Mouse (Mus musculus): Measurements from ENCODE around the gene Il17rc. TPM values are rescaled to one million over a fixed set of nuclear protein-coding genes. Genes with fewer than 3 reads are reported as not detected.
A peak's percentile ranks its signal among the peaks of the same experiment; 100 is the strongest.

The Il17rc gene
- total RNA-seq, 2 experiments from 2014 or later, result 4.2 to 4.7 TPM

GRCm38 (mm10) chr6:113438721-113439430 lies 32.4 kb upstream of the Il17rc start:
- no peak for DNase-seq
- Histone ChIP-seq H3K27ac (no peak overlapping the region), H3K4me3 (no peak overlapping the region)
- intact Hi-C loops (cut with DNase I), result no loop called here
- TF ChIP-seq CTCF (IDR thresholded peaks at IDR 0.05), result no peak

GRCm38 (mm10) chr6:113440686-113441085 lies 30.5 kb upstream of the Il17rc start:
- no peak overlapping the region for H3K27ac ChIP-seq
- DNase-seq, result no peak
- TF ChIP-seq CTCF (IDR thresholded peaks at IDR 0.05), result no peak
- intact Hi-C loops (cut with DNase I), result loop anchor here (1.0 to 5.0 kb wide), 3 partner anchors 29 to 242 kb away; partner anchors contain the start of gene Creld1
- H3K4me3 ChIP-seq, result no peak overlapping the region

DNA sequence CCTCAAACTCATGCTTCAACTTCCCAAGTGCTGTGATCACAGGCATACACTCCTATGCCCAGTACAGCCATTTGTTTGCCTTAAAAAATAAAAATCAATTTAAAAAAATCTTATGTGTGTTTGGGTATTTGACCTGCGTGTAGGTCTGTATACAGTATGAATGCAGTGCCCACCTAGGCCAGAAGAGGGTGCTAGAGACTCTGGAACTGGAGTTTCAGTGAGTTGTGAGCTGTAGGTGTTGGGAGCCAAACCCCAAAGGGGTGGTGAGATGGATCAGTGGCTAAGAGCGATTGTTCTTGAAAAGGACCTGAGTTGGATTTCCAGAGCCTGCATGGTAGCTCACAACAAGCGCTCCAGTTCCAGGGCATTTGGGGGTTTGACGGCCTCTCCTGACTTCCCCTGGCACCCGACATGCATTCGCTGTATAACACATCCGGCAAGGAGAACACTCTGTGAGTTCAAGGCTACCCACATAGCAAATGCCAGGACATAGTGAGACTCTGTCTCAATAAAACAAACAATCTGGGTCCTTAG lies 30.0 kb upstream of the Il17rc start:
- DNase-seq, result peak; percentile 79
- intact Hi-C loops (cut with DNase I), result loop anchor here (1.0 to 5.0 kb wide), 3 partner anchors 28 to 241 kb away; partner anchors contain the start of gene Creld1
- no peak overlapping the region for H3K4me3 ChIP-seq
- peak; percentile 84 for TF ChIP-seq CTCF (IDR thresholded peaks at IDR 0.05)
- no peak overlapping the region for H3K27ac ChIP-seq

DNA sequence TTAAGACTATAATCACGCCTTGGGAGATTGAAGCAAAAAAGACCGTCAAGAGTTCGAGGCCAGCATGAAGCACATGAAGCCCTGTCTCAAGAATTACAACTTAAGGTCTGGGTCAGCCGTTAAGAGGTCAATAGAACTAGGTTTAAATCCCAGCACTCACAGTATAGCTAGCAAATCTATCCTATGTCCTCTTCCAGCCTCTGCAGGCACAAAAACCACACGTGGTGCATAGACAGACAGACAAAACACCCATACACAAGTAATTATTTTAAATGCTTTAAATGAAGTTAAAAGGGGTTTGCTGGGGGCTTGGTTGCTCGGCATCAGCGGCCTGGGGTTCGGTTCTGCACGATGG lies 29.2 kb upstream of the Il17rc start:
- DNase-seq, result no peak
- Histone ChIP-seq H3K4me3 (peak overlapping the region; percentile 88), H3K27ac (peak overlapping the region; percentile 91)
- intact Hi-C loops (cut with DNase I), result loop anchor here (2.0 to 5.0 kb wide), 3 partner anchors 21 to 240 kb away; partner anchors contain the start of gene Creld1
- TF ChIP-seq CTCF (IDR thresholded peaks at IDR 0.05), result no peak

DNA sequence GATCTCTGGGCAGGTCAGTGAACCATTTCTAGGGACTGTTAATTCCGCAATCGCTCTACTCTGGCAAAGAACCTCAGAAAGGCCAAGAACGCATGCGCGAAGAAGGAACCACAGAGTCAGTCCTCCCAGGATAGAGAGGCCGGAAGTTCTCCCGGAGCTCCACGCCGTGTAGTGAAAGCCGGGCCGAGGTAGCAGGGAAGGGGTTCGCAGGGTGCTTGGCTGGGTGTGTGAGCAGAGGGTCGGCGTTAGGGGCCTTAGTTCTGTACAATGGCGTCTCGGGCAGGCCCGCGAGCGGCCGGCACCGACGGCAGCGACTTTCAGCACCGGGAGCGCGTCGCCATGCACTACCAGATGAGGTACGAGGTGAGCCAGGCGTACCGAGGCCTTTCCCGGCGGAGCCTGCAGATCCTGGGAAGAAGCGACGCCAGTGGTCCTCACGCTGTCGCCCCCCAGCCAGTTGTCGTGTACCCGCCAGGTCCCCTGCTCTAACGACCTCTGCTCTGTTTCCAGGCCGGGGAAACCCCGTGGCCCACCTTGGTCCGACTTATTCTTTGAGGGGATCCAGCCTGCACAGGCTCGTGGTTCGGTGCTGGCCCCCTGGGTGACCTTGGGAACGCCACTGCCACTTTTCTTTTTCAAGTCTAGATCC lies 28.7 kb upstream of the Il17rc start, which contains the start of gene Jagn1:
TSS of gene Jagn1 (plus strand) at position 128 of the 649 bp plus-strand sequence.
- intact Hi-C loops (cut with DNase I), result loop anchor here (2.0 to 5.0 kb wide), 3 partner anchors 22 to 240 kb away; partner anchors contain the start of gene Creld1

GRCm38 (mm10) chr6:113443091-113443490 lies 28.1 kb upstream of the Il17rc start:
- intact Hi-C loops (cut with DNase I), result loop anchor here (2.0 to 5.0 kb wide), 3 partner anchors 22 to 239 kb away; partner anchors contain the start of gene Creld1
- H3K27ac ChIP-seq, result peak overlapping the region; percentile 91
- peak overlapping the region; percentile 88 for H3K4me3 ChIP-seq
- DNase-seq, result no peak
- TF ChIP-seq CTCF (IDR thresholded peaks at IDR 0.05), result peak; percentile 25; the same call in 1 of the 2 replicates

More for the DNA sequence above, 28.7 kb upstream of the Il17rc start, which contains the start of gene Jagn1:
- Histone ChIP-seq H3K27ac (peak within 1 kb of the TSS; percentile 91), H3K4me3 (peak within 1 kb of the TSS; percentile 88)
- TF ChIP-seq CTCF (IDR thresholded peaks at IDR 0.05), result no peak
- DNase-seq, result peak; percentile 92

- intact Hi-C loops (cut with DNase I), result loop anchor here (5.0 kb wide), 2 partner anchors 38 to 238 kb away; partner anchors contain the start of gene Creld1
- no peak for TF ChIP-seq CTCF (IDR thresholded peaks at IDR 0.05)
- DNase-seq, result no peak
- Histone ChIP-seq H3K4me3 (no peak overlapping the region), H3K27ac (no peak overlapping the region)
Measured at GRCm38 (mm10) chr6:113444207-113444965, 26.8 kb upstream of the Il17rc start.

DNA sequence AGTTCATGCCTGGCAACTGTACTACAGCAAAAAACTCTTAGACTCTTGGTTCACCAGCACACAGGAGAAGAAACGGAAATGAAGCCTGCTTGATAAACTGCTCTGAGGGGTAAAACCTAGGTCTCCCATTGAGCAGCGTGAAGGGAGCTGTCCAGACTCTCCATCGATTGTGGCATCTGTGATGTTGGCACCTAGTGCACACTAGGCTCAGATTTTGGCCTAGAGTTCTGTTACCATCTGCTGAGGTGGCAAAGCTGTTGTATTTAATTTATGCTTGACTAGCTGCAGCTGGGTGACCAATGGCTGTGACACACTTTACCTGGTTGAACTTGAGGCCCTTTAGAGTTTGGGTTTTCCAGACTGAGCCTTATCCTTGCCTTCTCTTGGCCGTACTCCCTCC lies 23.6 kb upstream of the Il17rc start:
- no peak for DNase-seq
- Histone ChIP-seq H3K4me3 (no peak overlapping the region), H3K27ac (no peak overlapping the region)
- intact Hi-C loops (cut with DNase I), result no loop called here
- TF ChIP-seq CTCF (IDR thresholded peaks at IDR 0.05), result no peak

DNA sequence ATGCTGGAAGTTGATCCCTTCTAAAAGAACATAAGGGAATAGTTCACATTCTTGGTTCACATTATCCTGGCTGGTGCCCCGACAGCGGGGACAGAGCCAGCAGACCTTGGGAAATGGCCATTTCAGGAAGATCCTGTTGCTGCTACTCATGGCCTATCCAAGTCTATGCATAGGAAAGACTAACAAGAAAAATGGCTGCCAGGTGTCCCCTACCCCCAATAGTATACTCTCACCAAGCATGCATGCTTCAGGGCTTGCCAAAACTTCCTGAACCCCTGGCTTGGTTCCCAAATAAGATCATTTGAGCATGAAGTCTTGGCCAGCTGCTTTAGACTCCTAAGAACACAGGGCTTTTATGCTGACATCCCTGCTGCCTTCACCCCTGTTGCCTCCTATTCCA lies 19.4 kb upstream of the Il17rc start:
- Histone ChIP-seq H3K4me3 (no peak overlapping the region), H3K27ac (no peak overlapping the region)
- TF ChIP-seq CTCF (IDR thresholded peaks at IDR 0.05), result no peak
- DNase-seq, result no peak
- intact Hi-C loops (cut with DNase I), result no loop called here

GRCm38 (mm10) chr6:113455007-113455406 lies 16.2 kb upstream of the Il17rc start:
- intact Hi-C loops (cut with DNase I), result no loop called here
- TF ChIP-seq CTCF (IDR thresholded peaks at IDR 0.05), result no peak
- Histone ChIP-seq H3K27ac (no peak overlapping the region), H3K4me3 (no peak overlapping the region)
- no peak for DNase-seq

DNA sequence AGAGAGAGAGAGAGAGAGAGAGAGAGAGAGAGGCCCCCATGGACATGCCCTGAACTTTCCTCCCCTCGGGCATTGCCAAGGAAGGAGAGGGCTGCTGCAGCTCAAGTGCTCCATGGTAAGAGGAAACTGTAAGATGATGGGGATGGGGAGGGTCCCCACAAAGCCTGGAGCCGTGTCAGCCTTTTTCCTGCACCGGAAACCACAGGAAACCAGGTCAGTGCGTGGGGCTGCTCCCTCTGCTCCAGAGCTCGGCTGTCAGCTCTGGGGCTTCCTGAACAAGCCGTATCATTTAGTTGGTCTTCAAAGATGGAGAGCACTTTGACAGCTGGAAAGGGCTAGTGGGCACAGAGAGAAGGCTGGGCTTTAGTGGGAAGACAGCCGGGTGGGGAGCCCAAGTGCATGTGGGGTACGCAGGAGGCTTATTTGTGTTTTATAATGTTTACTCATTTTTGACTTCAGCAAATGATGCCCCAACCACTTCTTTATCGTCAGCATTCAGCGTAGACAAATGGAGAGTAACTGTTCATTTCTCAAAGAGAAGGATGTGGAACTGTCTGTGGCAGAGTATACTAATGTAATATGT lies 13.2 kb upstream of the Il17rc start, which contains the start of gene Il17re:
TSS of gene Il17re (plus strand) at position 533 of the 583 bp plus-strand sequence.
- intact Hi-C loops (cut with DNase I), result no loop called here
- no peak for TF ChIP-seq CTCF (IDR thresholded peaks at IDR 0.05)
- no peak for DNase-seq
- no peak within 1 kb of the TSS for H3K27ac ChIP-seq
- H3K4me3 ChIP-seq, result no peak within 1 kb of the TSS

GRCm38 (mm10) chr6:113458635-113459034 lies 12.6 kb upstream of the Il17rc start:
- no peak for DNase-seq
- intact Hi-C loops (cut with DNase I), result no loop called here
- H3K27ac ChIP-seq, result no peak overlapping the region
- H3K4me3 ChIP-seq, result no peak overlapping the region
- no peak for TF ChIP-seq CTCF (IDR thresholded peaks at IDR 0.05)
